Mouse (Mus musculus) ES-E14 (cell line): ENCODE results near the gene Tsg101.

Source experiments
- CHD2 ChIP-seq: IDR thresholded peaks from 2 replicates; pipeline ENCODE4 v1.6.1; 2014; ENCODE audit warnings: mild to moderate bottlenecking, low read depth, low read length, inconsistent platforms
- ZNF384 ChIP-seq: IDR thresholded peaks from 2 replicates; pipeline ENCODE4 v1.6.1; 2012; ENCODE audit warnings: low read depth, low read length, inconsistent platforms

- TF ChIP-seq CHD2 (no peak), ZNF384 (no peak)
Measured at GRCm38 (mm10) chr7:46922075-46922474, 2.3 kb upstream of the Tsg101 start.
